Mouse (Mus musculus): Measurements from ENCODE around the gene Mrpl46.

- no peak for TF ChIP-seq CTCF (IDR thresholded peaks at IDR 0.05; ENCODE audit: low read depth, low read length)
- no peak for TF ChIP-seq POLR2A (IDR thresholded peaks at IDR 0.05; ENCODE audit: borderline replicate concordance, low read depth, low read length)
Observed at GRCm38 (mm10) chr7:78814766-78815165, 31.4 kb upstream of the Mrpl46 start.

Data from bone marrow macrophage, adult 2 months (primary cell).